Comparison of ENCODE assay signal across 15 mouse cellular contexts in genomic region chr5:3303876-3304275, GRCm38 (mm10).
"Had no signal": no experiment of that assay in that cellular context is flagged by ENCODE, and none has a peak within 500 bp of the region (broad histone marks: within the 10 kb centered on the region; RNA-seq: fewer than 3 reads in every experiment).

No protein-coding gene starts in this region.

- DNase-seq: heart, postnatal 10 days; heart, postnatal 36 days; heart, postnatal 4 days; kidney, adult 11 months; kidney, adult 18-20 months; kidney, adult 2 months; kidney, adult 8-10 months; kidney, adult 9 months; kidney, postnatal 10 days; kidney, postnatal 14 days; kidney, postnatal 25 days; kidney, postnatal 36 days; kidney, postnatal 4 days; layer of hippocampus, adult 9-11 months; layer of hippocampus, postnatal 36 days had no signal
